ENCODE assay signal across 11 mouse cellular contexts in genomic region chr3:86758727-86759126, GRCm38 (mm10).
DNase-seq lines count a peak whose midpoint lies in the region; ATAC-seq and TF ChIP-seq lines count a peak whose summit lies in the region.
"Had no signal": no experiment of that assay in that cellular context is flagged by ENCODE, and none has a peak within 500 bp of the region (broad histone marks: within the 10 kb centered on the region; RNA-seq: fewer than 3 reads in every experiment).

No protein-coding gene starts in this region.

- H3K4me2 ChIP-seq in hindbrain, embryonic 14.5 days (replicated peaks) = peak overlapping the region; percentile 29
- H3K4me2 ChIP-seq in hindbrain, postnatal 0 days (ENCODE audit: low read depth, low read length) = peak overlapping the region; percentile 25
- H3K4me2 ChIP-seq in midbrain, embryonic 12.5 days (replicated peaks) = peak overlapping the region; percentile 41
- H3K4me2 ChIP-seq in kidney, embryonic 15.5 days = no peak overlapping the region
- H3K4me2 ChIP-seq: stomach, embryonic 15.5 days had no signal

- no peak for ATAC-seq in hindbrain, embryonic 14.5 days (ENCODE audit: low FRiP score)
- ATAC-seq in hindbrain, postnatal 0 days = no peak
- ATAC-seq in midbrain, embryonic 12.5 days (ENCODE audit: low FRiP score, low read depth) = no peak
- ATAC-seq in kidney, embryonic 15.5 days (replicated peaks; ENCODE audit: low FRiP score) = no peak
- ATAC-seq in erythroid progenitor cell, adult 5-6 weeks (replicated peaks; ENCODE audit: low FRiP score, poor library complexity, severe bottlenecking) = no peak

- H3K27me3 ChIP-seq in hindbrain, embryonic 14.5 days (ENCODE audit: control insufficient read depth, insufficient read depth, low read length) = no peaks in the 10 kb centered on the region
- no peaks in the 10 kb centered on the region for H3K27me3 ChIP-seq in hindbrain, embryonic 10.5 days (ENCODE audit: insufficient read depth, poor library complexity, severe bottlenecking)
- H3K27me3 ChIP-seq in hindbrain, postnatal 0 days (ENCODE audit: insufficient read depth, low read length) = no peaks in the 10 kb centered on the region
- H3K27me3 ChIP-seq in midbrain, embryonic 12.5 days = no peaks in the 10 kb centered on the region
- no peaks in the 10 kb centered on the region for H3K27me3 ChIP-seq in kidney, embryonic 15.5 days
- H3K27me3 ChIP-seq: stomach, embryonic 15.5 days had no signal

- no peak for TF ChIP-seq CTCF in hindbrain, postnatal 0 days (IDR thresholded peaks at IDR 0.05; ENCODE audit: low read depth)

- H3K4me1 ChIP-seq in hindbrain, embryonic 14.5 days (replicated peaks; ENCODE audit: control insufficient read depth, insufficient read depth, low read length) = peaks cover 12% of the 10 kb centered on the region
- H3K4me1 ChIP-seq in hindbrain, embryonic 10.5 days (replicated peaks) = peaks cover 7% of the 10 kb centered on the region; the same call in 1 of the 2 replicates
- no peaks in the 10 kb centered on the region for H3K4me1 ChIP-seq in hindbrain, postnatal 0 days (ENCODE audit: insufficient read depth, low read length)
- H3K4me1 ChIP-seq in midbrain, embryonic 12.5 days = 0 out of 2 replicates have a peak, but pooled peaks cover 2% of the 10 kb centered on the region
- H3K4me1 ChIP-seq in kidney, embryonic 15.5 days = peaks cover 11% of the 10 kb centered on the region
- H3K4me1 ChIP-seq: stomach, embryonic 15.5 days had no signal

- no peaks in the 10 kb centered on the region for H3K36me3 ChIP-seq in hindbrain, embryonic 14.5 days (replicated peaks; ENCODE audit: control insufficient read depth, insufficient read depth)
- no peaks in the 10 kb centered on the region for H3K36me3 ChIP-seq in hindbrain, embryonic 10.5 days
- H3K36me3 ChIP-seq in hindbrain, postnatal 0 days (ENCODE audit: insufficient read depth, low read length) = no peaks in the 10 kb centered on the region
- H3K36me3 ChIP-seq in midbrain, embryonic 12.5 days = no peaks in the 10 kb centered on the region
- no peaks in the 10 kb centered on the region for H3K36me3 ChIP-seq in kidney, embryonic 15.5 days
- H3K36me3 ChIP-seq: stomach, embryonic 15.5 days had no signal

- peak overlapping the region; percentile 75 for H3K27ac ChIP-seq in hindbrain, embryonic 14.5 days
- no peak overlapping the region for H3K27ac ChIP-seq in hindbrain, embryonic 10.5 days
- no peak overlapping the region for H3K27ac ChIP-seq in hindbrain, postnatal 0 days
- H3K27ac ChIP-seq in midbrain, embryonic 12.5 days (replicated peaks) = no peak overlapping the region; the same call in 1 of the 2 replicates
- no peak overlapping the region for H3K27ac ChIP-seq in kidney, embryonic 15.5 days
- H3K27ac ChIP-seq: stomach, embryonic 15.5 days had no signal

- H3K9ac ChIP-seq in hindbrain, embryonic 14.5 days = peak overlapping the region; percentile 35; the same call in 1 of the 2 replicates
- H3K9ac ChIP-seq in hindbrain, postnatal 0 days (replicated peaks; ENCODE audit: low read length) = no peak overlapping the region; the same call in 1 of the 2 replicates
- H3K9ac ChIP-seq in midbrain, embryonic 12.5 days (replicated peaks) = no peak overlapping the region; the same call in 1 of the 2 replicates
- H3K9ac ChIP-seq in kidney, embryonic 15.5 days = no peak overlapping the region
- H3K9ac ChIP-seq: stomach, embryonic 15.5 days had no signal

- H3K4me3 ChIP-seq in hindbrain, embryonic 14.5 days (replicated peaks; ENCODE audit: low read length) = no peak overlapping the region
- no peak overlapping the region for H3K4me3 ChIP-seq in hindbrain, embryonic 10.5 days
- H3K4me3 ChIP-seq in hindbrain, postnatal 0 days (ENCODE audit: low read length) = no peak overlapping the region
- peak overlapping the region; percentile 17 for H3K4me3 ChIP-seq in midbrain, embryonic 12.5 days
- no peak overlapping the region for H3K4me3 ChIP-seq in kidney, embryonic 15.5 days (replicated peaks)
- H3K4me3 ChIP-seq: stomach, embryonic 15.5 days had no signal

- WGBS in hindbrain, embryonic 14.5 days = 78% methylated on average over 6 of the region's 6 CpGs
- 84% methylated on average over 6 of the region's 6 CpGs for WGBS in hindbrain, embryonic 10.5 days
- WGBS in hindbrain, postnatal 0 days = 70% methylated on average over 6 of the region's 6 CpGs
- WGBS in midbrain, embryonic 12.5 days = 61% methylated on average over 6 of the region's 6 CpGs
- WGBS in kidney, embryonic 15.5 days = 79% methylated on average over 6 of the region's 6 CpGs

- no peaks in the 10 kb centered on the region for H3K9me3 ChIP-seq in hindbrain, embryonic 14.5 days (ENCODE audit: control insufficient read depth, low read length)
- H3K9me3 ChIP-seq in hindbrain, embryonic 10.5 days = no peaks in the 10 kb centered on the region
- no peaks in the 10 kb centered on the region for H3K9me3 ChIP-seq in hindbrain, postnatal 0 days (ENCODE audit: low read length)
- H3K9me3 ChIP-seq in midbrain, embryonic 12.5 days = no peaks in the 10 kb centered on the region
- no peaks in the 10 kb centered on the region for H3K9me3 ChIP-seq in kidney, embryonic 15.5 days (replicated peaks)
- H3K9me3 ChIP-seq: stomach, embryonic 15.5 days had no signal

- DNase-seq in hindbrain, embryonic 14.5 days (ENCODE audit: low spot score) = no peak
- DNase-seq in hindbrain, embryonic 10.5 days (ENCODE audit: low spot score) = no peak
- DNase-seq in MN1 (ENCODE audit: low spot score) = peak; percentile 45
- DNase-seq in hindbrain, postnatal 0 days (ENCODE audit: low spot score) = no peak
- no peak for DNase-seq in left cerebral cortex, adult 9 months (ENCODE audit: low spot score in 2 of 2)
- DNase-seq: kidney, postnatal 25 days; lung, adult 18-20 months had no signal
